Mouse (Mus musculus) heart, embryonic 14.5 days (tissue): Measurements from ENCODE around the gene Cd164l2. TPM values are rescaled to one million over a fixed set of nuclear protein-coding genes. Genes with fewer than 3 reads are reported as not detected.

Source experiments
- ATAC-seq: fragments of 200-750 bp; cut with Nextera tagmentation; 2 replicates; pipeline ENCODE4 v1.8.0; 2017; ENCODE audit warnings: low read depth, moderate TSS enrichment; ENCODE audit not compliant: insufficient number of reproducible peaks, insufficient read depth, low FRiP score
- H3K27ac ChIP-seq, 2 experiments: fragments of 200-500 bp in 1 of 2; fragments of 300-500 bp in 1 of 2; sonication (generic) in 1 of 2; replicated peaks in 1 of 2; 2 replicates each; pipeline ENCODE4 v1.5.1; 2012 to 2014; ENCODE audit warnings: low read depth in 2 of 2, low read length in 2 of 2, control low read depth in 1 of 2, mild to moderate bottlenecking in 1 of 2, mixed read lengths in 1 of 2; ENCODE audit not compliant: control insufficient read depth in 1 of 2, insufficient read depth in 1 of 2
- H3K27me3 ChIP-seq: fragments of 300-500 bp; sonication (generic); 2 replicates; pipeline ENCODE4 v1.6.1; 2014; ENCODE audit warnings: mild to moderate bottlenecking, low read length, control low read depth; ENCODE audit not compliant: control insufficient read depth, insufficient read depth
- H3K36me3 ChIP-seq: fragments of 300-500 bp; sonication (generic); 2 replicates; pipeline ENCODE4 v1.6.1; 2014; ENCODE audit warnings: mild to moderate bottlenecking, control low read depth, low read length, mixed read lengths; ENCODE audit not compliant: control insufficient read depth, insufficient read depth
- H3K4me1 ChIP-seq, 2 experiments: fragments of 200-500 bp in 1 of 2; fragments of 300-500 bp in 1 of 2; sonication (generic) in 1 of 2; 2 replicates each; pipeline ENCODE4 v1.6.1; 2012 to 2014; ENCODE audit warnings: low read length in 2 of 2, control low read depth in 1 of 2, mixed read lengths in 1 of 2; ENCODE audit not compliant: control insufficient read depth in 2 of 2, insufficient read depth in 2 of 2
- H3K4me2 ChIP-seq: fragments of 300-500 bp; sonication (generic); 2 replicates; pipeline ENCODE4 v1.6.1; 2014; ENCODE audit warnings: mild to moderate bottlenecking, low read length
- H3K4me3 ChIP-seq, 2 experiments: fragments of 200-500 bp in 1 of 2; fragments of 300-500 bp in 1 of 2; sonication (generic) in 1 of 2; 2 replicates each; pipeline ENCODE4 v1.5.1; 2012 to 2014; ENCODE audit warnings: low read length in 2 of 2, mild to moderate bottlenecking in 2 of 2, control low read depth in 1 of 2, low read depth in 1 of 2, moderate library complexity in 1 of 2; ENCODE audit not compliant: control insufficient read depth in 1 of 2, insufficient read depth in 1 of 2
- H3K9ac ChIP-seq: fragments of 300-500 bp; sonication (generic); 2 replicates; pipeline ENCODE4 v1.6.1; 2014; ENCODE audit warnings: mild to moderate bottlenecking, low read length
- H3K9me3 ChIP-seq: fragments of 300-500 bp; sonication (generic); 2 replicates; pipeline ENCODE4 v1.6.1; 2016; ENCODE audit warnings: low read length, control low read depth; ENCODE audit not compliant: control insufficient read depth
- WGBS: fragments of 180-500 bp; shearing (Covaris S2); extraction: QIAGEN DNeasy Blood & Tissue Kit; methylation state at CpG from one replicate; pipeline ENCODE4 v1.1.7; 2014; 5-methylcytosine and 5-hydroxymethylcytosine counted together
- polyA plus RNA-seq: library from polyadenylated mRNA; unstranded; fragments of >200 nt; fragmentation: Nextera tagmentation; extraction: Ambion mirVana; gene quantifications from 2 replicates; pipeline ENCODE4 v1.2.1, GENCODE M21; 2014

Cd164l2 gene
- 0.42 and 0.82 TPM in 2 replicates for polyA plus RNA-seq

GRCm38 (mm10) chr4:133211751-133212561, at the start of gene Cd164l2, which contains the start of gene Gpr3:
Cd164l2 (plus strand) TSS chr4:133212131.
Gpr3 (minus strand) TSS chr4:133212536.
- peak within 1 kb of the TSS; percentile 72 for H3K9ac ChIP-seq
- peaks cover 13 to 17% of the 10 kb centered on the region in 2 experiments for H3K4me1 ChIP-seq
- H3K9me3 ChIP-seq, result no peaks in the 10 kb centered on the region
- 2% methylated on average over 50 of the region's 52 CpGs for WGBS
- H3K27ac ChIP-seq, result no peak within 1 kb of the TSS
- peaks cover 24% of the 10 kb centered on the region for H3K27me3 ChIP-seq
- peak within 1 kb of the TSS; percentile 68 to 69 for H3K4me3 ChIP-seq
- no peaks in the 10 kb centered on the region for H3K36me3 ChIP-seq
- peak; percentile 38 for ATAC-seq
- peak within 1 kb of the TSS; percentile 98 for H3K4me2 ChIP-seq

- H3K4me2 ChIP-seq, result no peak overlapping the region
- H3K27me3 ChIP-seq, result no peaks in the 10 kb centered on the region
- 75% methylated on average over 6 of the region's 6 CpGs for WGBS
- H3K27ac ChIP-seq, result no peak overlapping the region
- H3K4me3 ChIP-seq, result no peak overlapping the region
- no peaks in the 10 kb centered on the region for H3K9me3 ChIP-seq
- peaks cover 16% of the 10 kb centered on the region for H3K36me3 ChIP-seq
- no peak for ATAC-seq
- H3K4me1 ChIP-seq, result peaks cover 15 to 23% of the 10 kb centered on the region in 2 experiments
- no peak overlapping the region for H3K9ac ChIP-seq
Observed at GRCm38 (mm10) chr4:133162196-133162595, 49.7 kb upstream of the Cd164l2 start.

GRCm38 (mm10) chr4:133166773-133167172, 45.2 kb upstream of the Cd164l2 start:
- no peak for ATAC-seq
- 46% methylated on average over 9 of the region's 9 CpGs for WGBS

GRCm38 (mm10) chr4:133169237-133170055, 42.5 kb upstream of the Cd164l2 start:
- ATAC-seq, result no peak
- Histone ChIP-seq H3K4me2 (no peak overlapping the region), H3K4me1 (peaks cover 20 to 57% of the 10 kb centered on the region in 2 experiments)

More at GRCm38 (mm10) chr4:133166773-133167172, 45.2 kb upstream of the Cd164l2 start:
- 0 out of 2 replicates have a peak, but pooled peaks cover 5% of the 10 kb centered on the region for H3K36me3 ChIP-seq
- H3K4me1 ChIP-seq, result peaks cover 20 to 38% of the 10 kb centered on the region in 2 experiments
- H3K9ac ChIP-seq, result no peak overlapping the region
- H3K4me3 ChIP-seq, result no peak overlapping the region
- no peaks in the 10 kb centered on the region for H3K9me3 ChIP-seq
- no peak overlapping the region for H3K4me2 ChIP-seq
- H3K27me3 ChIP-seq, result no peaks in the 10 kb centered on the region
- peak overlapping the region in 1 of 2 experiments; percentile 56; a peak in 2 of 4 replicates for H3K27ac ChIP-seq

GRCm38 (mm10) chr4:133170056-133170524, 41.8 kb upstream of the Cd164l2 start:
- Histone ChIP-seq H3K4me2 (no peak overlapping the region), H3K4me1 (peaks cover 20 to 60% of the 10 kb centered on the region in 2 experiments), H3K27me3 (no peaks in the 10 kb centered on the region), H3K9me3 (no peaks in the 10 kb centered on the region), H3K27ac (peak overlapping the region in 1 of 2 experiments; percentile 24; a peak in 2 of 4 replicates), H3K4me3 (no peak overlapping the region), H3K9ac (no peak overlapping the region), H3K36me3 (0 out of 2 replicates have a peak, but pooled peaks cover 2% of the 10 kb centered on the region)
- WGBS, result 72% methylated on average over 3 of the region's 3 CpGs
- no peak for ATAC-seq

More at GRCm38 (mm10) chr4:133169237-133170055, 42.5 kb upstream of the Cd164l2 start:
- 71% methylated on average over 10 of the region's 10 CpGs for WGBS
- Histone ChIP-seq H3K9me3 (no peaks in the 10 kb centered on the region), H3K27me3 (no peaks in the 10 kb centered on the region), H3K27ac (peak overlapping the region; percentile 24 to 46), H3K9ac (peak overlapping the region; percentile 14; the same call in 1 of the 2 replicates), H3K36me3 (0 out of 2 replicates have a peak, but pooled peaks cover 5% of the 10 kb centered on the region), H3K4me3 (no peak overlapping the region)

GRCm38 (mm10) chr4:133170616-133171015, 41.3 kb upstream of the Cd164l2 start:
- Histone ChIP-seq H3K4me2 (no peak overlapping the region), H3K4me1 (peaks cover 23 to 65% of the 10 kb centered on the region in 2 experiments), H3K27ac (no peak overlapping the region), H3K27me3 (no peaks in the 10 kb centered on the region), H3K4me3 (no peak overlapping the region), H3K36me3 (no peaks in the 10 kb centered on the region), H3K9ac (no peak overlapping the region), H3K9me3 (no peaks in the 10 kb centered on the region)
- ATAC-seq, result no peak

- WGBS, result 85% methylated on average over 4 of the region's 4 CpGs
- ATAC-seq, result no peak
- Histone ChIP-seq H3K36me3 (peaks cover 7% of the 10 kb centered on the region), H3K4me2 (no peak overlapping the region), H3K27me3 (no peaks in the 10 kb centered on the region), H3K4me1 (peaks cover 27 to 72% of the 10 kb centered on the region in 2 experiments), H3K4me3 (no peak overlapping the region), H3K27ac (no peak overlapping the region), H3K9me3 (no peaks in the 10 kb centered on the region), H3K9ac (no peak overlapping the region)
Observed at GRCm38 (mm10) chr4:133172451-133172850, 39.5 kb upstream of the Cd164l2 start.
